Mouse (Mus musculus): ENCODE measurements around the gene Ppp2r3d.
A peak's percentile ranks its signal among the peaks of the same experiment; 100 is the strongest.

- TF ChIP-seq POLR2A (IDR thresholded peaks at IDR 0.05; ENCODE audit: borderline replicate concordance, control insufficient read depth, low read depth, low read length) (peak; percentile 1; the same call in 1 of the 2 replicates), CTCF (IDR thresholded peaks at IDR 0.05; ENCODE audit: control insufficient read depth, insufficient read depth, low read length) (no peak)
Observed at GRCm38 (mm10) chr9:124424542-124425410, 51.9 kb downstream of the Ppp2r3d start.

Data from bone marrow, adult 2 months (tissue).